ENCODE assay signal across 17 mouse cellular contexts in the genomic region with DNA sequence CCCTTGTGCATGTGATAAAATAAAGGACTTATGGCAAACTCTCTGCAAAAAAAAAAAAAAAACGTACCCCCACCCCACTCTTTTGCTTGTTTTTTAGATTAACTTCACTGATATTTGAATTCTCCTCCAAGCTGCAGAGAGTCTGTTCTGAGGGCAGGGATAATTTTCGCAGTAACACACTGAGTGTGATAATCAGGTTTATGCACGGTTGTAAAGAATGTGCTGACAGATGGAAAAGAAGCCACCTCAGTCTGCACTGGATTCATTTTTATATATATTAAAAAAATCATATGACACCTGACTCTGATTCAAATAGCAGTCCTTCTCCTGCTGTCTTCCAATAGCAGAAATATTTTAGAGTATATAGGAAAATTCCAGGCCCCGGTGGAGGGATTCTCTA.
"Had no signal": no experiment of that assay in that cellular context is flagged by ENCODE, and none has a peak within 500 bp of the region (broad histone marks: within the 10 kb centered on the region; RNA-seq: fewer than 3 reads in every experiment).

No protein-coding gene starts in this region.

- H3K36me3 ChIP-seq: liver, embryonic 13.5 days; liver, embryonic 15.5 days; lung, embryonic 15.5 days; stomach, embryonic 15.5 days had no signal

- DNase-seq: liver, embryonic 13.5 days; liver, postnatal 0 days; lung, adult 2 months; lung, postnatal 14 days; lung, postnatal 36 days; right cerebral cortex, postnatal 14 days; thymus, adult 2 months; thymus, postnatal 25 days; thymus, postnatal 4 days had no signal

- H3K27me3 ChIP-seq: liver, embryonic 13.5 days; liver, embryonic 15.5 days; lung, embryonic 15.5 days; megakaryocyte, embryonic 14.5 days; stomach, embryonic 15.5 days had no signal

- H3K9ac ChIP-seq: liver, embryonic 13.5 days; liver, embryonic 15.5 days; liver, postnatal 0 days; lung, embryonic 15.5 days; stomach, embryonic 15.5 days had no signal

- ATAC-seq: liver, postnatal 0 days; lung, postnatal 0 days had no signal

- H3K4me3 ChIP-seq: liver, embryonic 13.5 days; liver, embryonic 15.5 days; lung, embryonic 15.5 days; megakaryocyte, embryonic 14.5 days; stomach, embryonic 15.5 days had no signal

- H3K4me1 ChIP-seq: liver, embryonic 13.5 days; liver, embryonic 15.5 days; lung, embryonic 15.5 days; megakaryocyte, embryonic 14.5 days; stomach, embryonic 15.5 days had no signal

- H3K9me3 ChIP-seq: liver, embryonic 13.5 days; liver, embryonic 15.5 days; lung, embryonic 15.5 days; megakaryocyte, embryonic 14.5 days; stomach, embryonic 15.5 days had no signal

- H3K27ac ChIP-seq: liver, embryonic 13.5 days; liver, embryonic 15.5 days; lung, embryonic 15.5 days; macrophage; stomach, embryonic 15.5 days; stomach, postnatal 0 days had no signal

- H3K4me2 ChIP-seq: liver, embryonic 13.5 days; liver, embryonic 15.5 days; lung, embryonic 15.5 days; midbrain, embryonic 11.5 days; stomach, embryonic 15.5 days had no signal
